Mouse (Mus musculus) left cerebral cortex, adult 2 months (tissue): ENCODE data around the gene Kalrn. TPM values are rescaled to one million over a fixed set of nuclear protein-coding genes. Genes with fewer than 3 reads are reported as not detected.

ENCODE experiments used
- DNase-seq, 2 experiments: peaks; one replicate each; pipeline ENCODE4 v3.0.0; 2021 to 2022; ENCODE audit warnings: low spot score in 2 of 2, mixed read lengths in 1 of 2; ENCODE audit errors: extremely low spot score in 1 of 2
- H3K27ac ChIP-seq: fragments of 200-600 bp; 2 replicates; pipeline ENCODE4 v1.8.1; 2022
- H3K4me3 ChIP-seq: fragments of 200-600 bp; 2 replicates; pipeline ENCODE4 v1.8.1; 2022
- CTCF ChIP-seq: fragments of 200-600 bp; IDR thresholded peaks from 2 replicates; pipeline ENCODE4 v1.8.1; 2022; ENCODE audit warnings: antibody characterized with exemption, mild to moderate bottlenecking, moderate library complexity
- intact Hi-C: fragments of 180-260 bp; cut with DNase I; formaldehyde crosslinking; loops from one replicate; pipeline ENCODE4 v1.15.1; 2025
- total RNA-seq, 2 experiments: library from RNA; stranded (reverse); gene quantifications; 2 replicates each; pipeline ENCODE4 v1.2.3; 2021

Kalrn gene
- total RNA-seq, 2 experiments from 2014 or later, result 539 to 570 TPM

DNA sequence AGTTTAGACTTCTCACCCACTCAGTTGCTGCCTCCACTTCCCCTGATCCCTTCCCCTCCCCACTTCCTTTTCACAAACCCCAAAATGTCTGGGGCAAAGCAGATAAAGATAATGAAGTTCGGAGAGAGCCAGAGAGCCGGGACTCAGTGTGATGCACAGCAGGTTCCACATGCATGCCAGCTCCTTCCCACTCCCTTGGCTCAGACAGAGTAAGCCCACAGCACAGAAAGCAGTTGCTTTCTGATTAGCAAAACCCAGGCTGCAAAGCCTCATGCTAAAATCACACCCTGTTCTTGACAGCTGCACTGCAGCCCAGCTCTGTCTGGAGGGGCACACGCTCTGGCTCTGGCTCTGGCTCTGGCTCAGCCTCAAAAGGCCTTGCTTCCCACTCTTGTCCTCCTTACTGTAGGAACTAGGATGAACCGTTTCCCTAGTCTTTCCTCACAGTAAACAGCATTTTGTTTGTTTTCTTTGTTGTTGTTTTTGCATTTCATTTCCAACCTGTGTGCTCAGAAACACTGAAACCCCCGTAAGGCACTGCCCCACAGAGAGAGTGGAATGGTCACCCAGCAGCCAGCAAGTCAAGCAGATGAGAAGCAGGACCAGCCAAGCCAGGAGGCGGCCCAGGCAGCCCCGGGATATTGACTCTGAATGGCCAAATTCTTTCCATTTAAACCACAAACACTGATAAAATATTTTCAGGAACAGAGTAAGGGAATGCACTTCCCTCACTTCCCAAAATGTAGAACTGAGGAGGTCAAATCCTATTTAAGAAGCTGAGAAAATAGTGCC, 230.8 kb downstream of the Kalrn start:
- H3K4me3 ChIP-seq, result no peak overlapping the region
- intact Hi-C loops, result loop anchor here (1.0 to 2.0 kb wide), 4 partner anchors 47 to 230 kb away; partner anchors contain the start of gene Kalrn
- peak; percentile 60 to 70 for DNase-seq
- H3K27ac ChIP-seq, result peak overlapping the region; percentile 63
- TF ChIP-seq CTCF, result no peak

DNA sequence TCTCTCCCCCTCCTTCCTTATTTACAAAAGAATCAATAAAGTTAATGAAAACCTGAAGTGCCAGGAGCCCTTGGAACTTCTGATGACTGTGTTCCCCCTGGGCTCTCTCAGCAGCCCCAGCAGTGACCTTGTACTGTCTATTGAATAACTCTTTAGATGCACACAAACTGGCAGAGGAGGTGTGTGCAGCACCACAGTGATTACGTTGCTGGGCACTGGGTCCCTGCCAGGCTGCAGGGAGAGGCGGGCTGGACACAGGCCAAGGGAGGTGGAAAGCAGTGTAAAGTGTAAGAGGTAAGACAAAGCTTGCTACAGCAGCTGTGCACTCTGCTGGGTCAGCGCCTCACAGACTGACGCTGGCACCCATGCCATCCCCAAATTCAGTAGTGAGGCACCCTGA, 238.4 kb downstream of the Kalrn start:
- peak in 1 of 2 experiments; percentile 49 for DNase-seq
- Histone ChIP-seq H3K27ac (0 out of 2 replicates have a peak overlapping the region, but pooled peaks have one; percentile 11), H3K4me3 (no peak overlapping the region)
- intact Hi-C loops, result no loop called here
- no peak for TF ChIP-seq CTCF

DNA sequence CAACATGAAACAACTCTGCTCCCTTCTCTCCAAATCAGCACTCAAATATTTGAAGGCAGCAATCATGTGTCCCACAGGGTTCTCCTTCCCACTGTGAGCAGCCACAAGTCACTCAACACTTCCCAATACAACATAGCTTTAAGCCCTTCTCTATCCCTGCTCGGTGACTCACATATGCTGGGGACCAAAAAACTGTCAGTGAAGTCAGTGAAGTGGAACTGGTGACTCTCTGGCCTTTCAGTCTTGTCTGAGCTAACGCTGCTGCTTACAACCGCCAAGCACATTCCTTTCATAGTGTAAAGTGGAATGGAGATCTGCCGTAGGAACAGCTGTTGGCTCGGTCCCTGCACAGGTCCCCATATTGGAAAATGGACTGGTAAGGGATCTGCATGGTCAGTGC, 241.7 kb downstream of the Kalrn start:
- no peak overlapping the region for H3K4me3 ChIP-seq
- TF ChIP-seq CTCF, result no peak
- H3K27ac ChIP-seq, result no peak overlapping the region
- intact Hi-C loops, result no loop called here
- no peak for DNase-seq

DNA sequence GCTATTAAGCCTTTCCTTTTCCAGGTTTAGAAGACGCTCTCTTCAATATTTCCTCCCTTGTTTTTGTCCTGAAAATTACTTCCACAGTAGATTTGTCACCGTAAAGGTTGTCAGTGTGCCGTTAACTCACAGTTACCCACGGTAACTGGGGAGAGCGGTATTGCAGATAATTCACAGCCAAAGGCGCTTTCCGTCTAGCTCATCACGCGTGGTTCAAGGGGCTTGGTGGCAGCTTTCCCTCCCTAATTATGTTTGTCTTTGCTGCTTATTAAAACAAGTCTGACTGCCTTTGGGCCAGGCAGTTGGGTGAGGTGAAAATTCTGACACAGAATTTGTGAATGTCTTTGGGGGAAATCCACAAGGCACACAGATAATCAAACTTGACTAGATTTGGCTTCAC, 243.5 kb downstream of the Kalrn start:
- no peak overlapping the region for H3K27ac ChIP-seq
- no peak for TF ChIP-seq CTCF
- intact Hi-C loops, result no loop called here
- H3K4me3 ChIP-seq, result no peak overlapping the region
- no peak for DNase-seq

DNA sequence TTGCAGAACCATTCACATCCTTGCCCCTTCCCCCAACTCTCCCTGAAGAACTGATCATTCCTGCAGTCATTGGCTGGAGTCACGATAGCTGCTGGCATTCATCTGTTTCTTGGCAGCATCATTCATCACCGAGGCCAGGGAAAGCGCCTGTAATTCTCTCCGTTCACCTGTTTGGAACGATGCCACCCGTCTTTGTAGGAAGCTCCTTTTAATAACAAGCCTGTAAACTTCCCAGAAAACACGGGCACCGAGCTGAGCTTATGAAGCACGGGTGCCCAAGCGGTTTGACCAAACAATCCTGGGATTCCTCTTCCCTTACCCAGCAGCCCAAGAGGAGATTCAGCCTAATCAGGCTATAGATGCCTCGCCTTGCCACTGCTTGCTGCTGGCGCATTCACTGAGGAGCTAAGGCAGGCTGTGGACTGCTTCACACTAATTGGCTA, 243.9 kb downstream of the Kalrn start:
- no peak for DNase-seq
- H3K4me3 ChIP-seq, result no peak overlapping the region
- intact Hi-C loops, result no loop called here
- no peak overlapping the region for H3K27ac ChIP-seq
- TF ChIP-seq CTCF, result no peak; the same call in 1 of the 2 replicates

DNA sequence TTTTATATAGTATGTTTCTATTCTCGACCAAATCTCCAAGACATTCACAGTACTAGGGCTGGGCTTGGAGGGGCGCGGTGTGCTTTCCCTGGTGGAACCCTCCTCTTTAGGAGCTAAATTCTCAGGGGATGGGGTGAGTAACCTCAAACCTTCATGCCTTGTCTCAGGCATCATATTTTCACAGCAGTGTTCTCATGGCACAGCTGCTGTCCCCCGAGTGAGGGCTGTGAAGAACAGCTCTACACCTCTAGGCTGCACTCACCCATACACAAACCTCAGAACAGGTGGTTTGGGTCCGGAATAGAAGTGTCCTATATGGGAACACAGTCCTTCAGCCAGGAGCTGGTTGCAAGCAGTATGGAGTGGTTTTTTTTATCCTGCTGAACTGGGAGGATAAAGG, 245.4 kb downstream of the Kalrn start:
- H3K27ac ChIP-seq, result no peak overlapping the region; the same call in 1 of the 2 replicates
- no peak overlapping the region for H3K4me3 ChIP-seq
- TF ChIP-seq CTCF, result no peak
- no peak for DNase-seq
- intact Hi-C loops, result no loop called here

DNA sequence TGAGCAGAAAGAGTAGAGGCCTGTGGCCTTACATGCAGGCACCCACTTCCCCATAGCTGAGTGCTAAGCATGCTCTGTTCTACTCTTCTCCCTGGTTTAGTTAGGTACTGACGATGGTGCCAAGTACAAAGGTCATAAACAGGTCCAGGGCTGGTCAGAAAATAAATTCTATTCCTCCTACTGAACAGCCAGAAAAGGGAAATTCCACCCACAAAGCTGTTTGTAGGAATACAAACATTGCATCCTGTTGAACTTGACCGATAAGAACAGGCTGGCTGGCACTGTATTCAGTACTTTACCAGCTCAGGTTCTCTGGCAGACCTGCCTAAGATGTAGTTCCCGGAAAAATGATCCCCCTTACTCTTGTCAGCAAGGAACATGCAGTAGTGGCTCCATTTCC, 247.5 kb downstream of the Kalrn start:
- TF ChIP-seq CTCF, result no peak
- no peak for DNase-seq
- Histone ChIP-seq H3K27ac (no peak overlapping the region), H3K4me3 (no peak overlapping the region)
- intact Hi-C loops, result no loop called here

DNA sequence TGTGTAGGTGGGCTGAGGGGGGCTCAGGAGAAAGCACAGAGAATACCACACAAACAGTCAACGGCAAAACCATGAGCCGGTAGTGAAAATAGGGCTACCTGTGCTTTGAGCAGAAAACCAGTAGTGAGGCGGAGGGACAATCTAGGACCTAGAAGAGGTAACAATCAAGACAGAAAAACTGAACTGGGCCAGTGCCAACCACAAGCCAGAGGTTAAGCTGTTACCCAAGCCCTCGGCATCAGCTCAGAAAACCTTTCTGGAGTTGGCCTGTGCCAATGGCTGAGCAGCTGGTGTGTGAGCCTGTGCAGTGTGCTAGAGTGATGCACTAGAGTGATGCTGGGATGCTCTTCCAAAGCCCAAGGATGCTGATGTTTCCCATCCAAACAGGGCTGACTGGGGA, 248.2 kb downstream of the Kalrn start:
- DNase-seq, result no peak
- Histone ChIP-seq H3K4me3 (no peak overlapping the region), H3K27ac (0 out of 2 replicates have a peak overlapping the region, but pooled peaks have one; percentile 16)
- no peak for TF ChIP-seq CTCF
- intact Hi-C loops, result no loop called here

DNA sequence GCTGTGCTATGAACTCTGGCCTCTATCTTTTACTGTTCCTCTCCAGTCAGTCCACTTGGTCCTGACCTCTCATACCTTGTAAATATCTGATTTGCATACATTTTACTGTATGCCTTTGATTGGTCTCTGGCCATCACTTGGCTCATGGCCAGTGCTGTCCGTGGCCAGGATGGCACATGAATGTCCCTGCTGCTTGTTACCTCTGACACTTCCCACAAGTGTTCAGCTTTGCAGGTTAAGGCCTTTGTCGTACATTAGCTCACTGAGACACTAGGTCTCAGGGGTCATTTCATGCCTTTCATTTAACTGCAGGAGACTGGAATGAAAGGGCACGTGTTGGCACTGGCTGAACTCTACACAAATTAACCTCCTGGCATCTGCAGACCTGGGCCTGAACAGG, 248.6 kb downstream of the Kalrn start:
- Histone ChIP-seq H3K4me3 (no peak overlapping the region), H3K27ac (no peak overlapping the region)
- no peak for DNase-seq
- TF ChIP-seq CTCF, result no peak
- intact Hi-C loops, result no loop called here

DNA sequence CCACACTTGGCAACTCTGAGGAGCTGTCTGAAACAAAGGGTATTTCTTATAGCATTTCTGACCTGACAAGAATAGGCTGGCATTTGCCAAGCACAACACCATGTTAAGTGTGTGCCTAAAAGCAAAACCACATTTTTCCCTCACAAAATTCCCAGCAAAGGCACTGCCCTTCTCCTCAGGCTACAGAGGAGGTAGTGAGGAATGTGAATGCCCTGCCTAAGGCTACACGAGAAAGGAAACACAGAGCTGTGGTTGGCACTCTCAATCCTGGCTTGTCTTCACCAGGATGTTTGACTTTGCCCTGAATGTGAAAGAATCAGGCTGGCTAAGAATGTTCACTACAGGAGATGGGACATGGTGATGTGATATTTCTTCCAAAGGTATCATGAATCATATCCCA, 249.8 kb downstream of the Kalrn start:
- intact Hi-C loops, result no loop called here
- DNase-seq, result no peak
- Histone ChIP-seq H3K4me3 (no peak overlapping the region), H3K27ac (no peak overlapping the region)
- TF ChIP-seq CTCF, result no peak

DNA sequence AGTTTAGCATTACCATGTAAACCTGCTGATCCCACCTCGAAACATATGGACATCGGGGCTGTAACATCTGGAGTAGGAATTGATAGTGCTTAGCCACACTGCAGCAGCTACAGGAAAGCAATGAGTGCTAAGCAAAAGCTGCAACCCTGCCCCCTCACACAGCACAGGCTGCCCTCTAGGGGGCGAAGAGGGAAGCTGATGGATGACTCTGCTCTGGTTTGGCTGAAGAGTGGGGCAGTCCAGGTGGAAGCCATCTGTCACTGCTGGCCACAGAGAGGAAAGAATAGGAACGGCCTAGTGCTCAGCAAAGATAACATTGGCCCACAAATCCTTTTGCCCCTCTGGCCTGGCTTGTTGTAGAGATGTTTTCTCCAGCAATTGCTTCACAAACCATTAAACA, 250.8 kb downstream of the Kalrn start:
- peak; percentile 79 for TF ChIP-seq CTCF
- Histone ChIP-seq H3K4me3 (no peak overlapping the region), H3K27ac (no peak overlapping the region)
- intact Hi-C loops, result no loop called here
- DNase-seq, result peak; percentile 43 to 58

DNA sequence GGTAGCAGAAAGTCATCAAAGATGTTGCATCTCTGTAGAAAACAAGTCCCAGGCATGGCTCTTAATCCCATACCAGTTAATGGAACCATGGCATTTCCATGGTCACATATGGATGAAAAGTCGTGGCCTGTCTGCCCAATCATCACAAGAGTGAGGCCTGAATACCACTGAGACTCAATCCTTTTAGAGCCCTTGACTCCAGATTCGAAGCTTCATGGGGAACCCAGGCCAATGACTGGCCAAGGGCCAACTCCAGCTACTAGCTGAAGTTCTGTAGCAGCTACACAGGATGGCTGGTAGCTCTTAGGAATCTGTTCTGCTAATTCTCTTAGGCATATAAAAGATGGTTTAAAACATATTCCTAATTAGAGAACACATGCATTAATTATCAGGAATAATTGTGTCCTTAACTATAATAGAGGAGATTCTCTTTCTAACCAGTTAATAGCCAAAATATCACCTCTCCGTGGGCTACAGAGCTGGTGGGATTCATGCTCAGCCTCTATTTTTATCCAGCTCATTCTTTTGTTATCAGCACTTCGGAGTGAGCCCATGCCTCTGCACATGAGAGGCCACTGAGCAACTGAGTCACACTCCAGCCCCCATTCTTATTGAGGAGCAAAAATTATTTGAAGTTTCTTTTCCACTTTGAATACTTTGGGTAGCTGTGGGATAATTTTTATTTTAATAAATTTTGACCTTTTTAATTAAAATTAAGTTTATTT, 252.1 kb downstream of the Kalrn start:
- DNase-seq, result no peak
- Histone ChIP-seq H3K27ac (no peak overlapping the region), H3K4me3 (no peak overlapping the region)
- intact Hi-C loops, result no loop called here
- TF ChIP-seq CTCF, result no peak
